Mouse (Mus musculus): ENCODE measurements at regions not wholly inside any gene's neighbourhood (a gene's known extent, or its start where the extent isn't known, plus 50 kb on each side); places are given as distances from the start of the nearest gene placed in this dataset.

- peak; percentile 99 for ATAC-seq (ENCODE audit: low TSS enrichment)
Observed at GRCm38 (mm10) chr6:44711089-44711488, 348.1 kb upstream of the Cntnap2 start.

Data from frontal cortex, adult (tissue).